Mouse (Mus musculus): ENCODE results near the gene Ccng2. TPM values are rescaled to one million over a fixed set of nuclear protein-coding genes. Genes with fewer than 3 reads are reported as not detected.

Gene Ccng2
- polyA plus RNA-seq, 1 experiment = not detected

DNA sequence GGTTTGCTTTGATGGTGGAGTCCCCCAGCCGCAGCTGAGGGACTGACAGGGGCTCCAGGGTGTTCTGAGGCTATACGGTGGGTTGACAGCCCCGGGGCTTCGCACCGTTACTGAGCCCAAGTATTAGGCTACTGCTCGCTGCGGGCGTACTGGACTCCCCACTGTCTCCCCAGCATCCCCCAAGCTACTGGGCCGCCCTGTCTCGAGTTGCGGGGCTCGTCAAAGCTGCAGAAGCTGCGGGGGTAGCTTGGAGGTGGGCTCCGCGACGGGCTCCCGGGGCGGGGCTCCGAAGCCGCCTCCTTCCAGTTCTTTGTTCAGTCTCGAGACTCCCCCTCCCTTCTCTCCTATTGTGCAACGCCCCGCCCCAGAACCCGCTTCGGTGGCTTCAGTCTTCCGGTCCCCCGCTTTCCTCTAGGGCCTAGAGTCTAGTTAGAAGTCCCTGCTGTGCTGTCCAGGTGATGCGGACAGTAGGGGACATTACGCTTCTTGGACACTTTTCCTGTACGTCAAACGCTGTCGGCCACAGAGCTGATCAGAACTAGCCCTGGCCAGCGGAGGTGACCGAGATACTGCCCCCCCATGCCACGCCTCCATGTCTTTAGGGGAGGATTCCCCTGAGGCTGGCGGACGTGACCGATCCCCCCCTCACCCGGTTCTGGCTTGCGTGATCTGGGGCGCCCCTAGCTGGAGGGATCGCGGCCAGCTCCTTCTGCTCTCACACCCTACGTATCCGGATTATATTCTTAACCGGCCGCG lies 972 bp downstream of the Ccng2 start:
- under 1% methylated on average over 48 of the region's 48 CpGs for WGBS
- no peak for TF ChIP-seq POLR2A (IDR thresholded peaks at IDR 0.05; ENCODE audit: insufficient read depth, low read depth, low read length)
- peak; percentile 19; the same call in 1 of the 2 replicates for TF ChIP-seq CTCF (IDR thresholded peaks at IDR 0.05; ENCODE audit: insufficient read depth, low read depth, low read length)
- H3K4me1 ChIP-seq (ENCODE audit: control insufficient read depth, insufficient read depth, low read length) = no peaks in the 10 kb centered on the region
- H3K27ac ChIP-seq (ENCODE audit: insufficient read depth, low read depth, low read length) = peak overlapping the region; percentile 78
- H3K4me3 ChIP-seq (ENCODE audit: insufficient read depth, low read depth, low read length) = peak overlapping the region; percentile 80

DNA sequence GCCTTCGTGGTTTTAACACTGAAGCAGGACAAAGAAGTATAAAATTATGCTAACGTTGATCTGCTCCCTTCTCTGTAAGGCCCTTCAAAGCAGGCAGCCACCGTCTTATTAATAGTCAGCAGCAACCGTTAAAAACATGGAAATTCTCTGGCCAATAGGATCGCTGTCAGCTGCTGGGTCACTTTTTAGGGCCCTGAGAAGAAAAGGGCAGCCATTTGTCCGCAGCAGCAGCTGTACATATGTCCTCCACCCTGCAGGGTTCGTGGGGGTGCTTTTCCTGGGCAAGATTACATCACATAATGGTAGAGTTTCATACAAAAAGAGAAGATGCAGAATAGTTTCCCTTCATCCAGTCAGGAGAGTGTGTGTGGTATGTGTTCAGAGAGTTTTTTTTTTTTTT lies 3.0 kb downstream of the Ccng2 start:
- WGBS = 22% methylated on average over 7 of the region's 7 CpGs
- no peak overlapping the region for H3K27ac ChIP-seq (ENCODE audit: insufficient read depth, low read depth, low read length)
- H3K4me3 ChIP-seq (ENCODE audit: insufficient read depth, low read depth, low read length) = no peak overlapping the region
- H3K4me1 ChIP-seq (ENCODE audit: control insufficient read depth, insufficient read depth, low read length) = no peaks in the 10 kb centered on the region
- TF ChIP-seq CTCF (IDR thresholded peaks at IDR 0.05; ENCODE audit: insufficient read depth, low read depth, low read length) (no peak), POLR2A (IDR thresholded peaks at IDR 0.05; ENCODE audit: insufficient read depth, low read depth, low read length) (no peak)

DNA sequence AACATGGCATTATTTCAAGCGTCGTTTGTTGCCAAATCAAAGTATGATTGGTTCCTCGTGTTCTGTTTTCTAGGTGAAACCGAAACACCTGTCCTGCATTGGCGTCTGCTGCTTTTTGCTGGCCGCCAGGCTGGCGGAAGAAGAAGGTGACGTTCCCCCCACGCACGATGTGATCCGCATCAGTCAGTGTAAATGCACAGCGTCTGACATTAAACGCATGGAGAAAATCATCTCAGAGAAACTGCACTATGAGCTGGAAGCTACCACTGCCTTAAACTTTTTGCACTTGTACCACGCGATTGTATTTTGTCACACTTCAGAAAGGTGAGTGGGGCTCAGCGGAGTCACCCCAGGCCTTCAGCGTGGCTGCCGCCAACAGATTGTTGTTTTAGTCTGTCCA lies 3.7 kb downstream of the Ccng2 start:
- Histone ChIP-seq H3K4me3 (ENCODE audit: insufficient read depth, low read depth, low read length) (no peak overlapping the region), H3K4me1 (ENCODE audit: control insufficient read depth, insufficient read depth, low read length) (no peaks in the 10 kb centered on the region), H3K27ac (ENCODE audit: insufficient read depth, low read depth, low read length) (no peak overlapping the region)
- WGBS = 92% methylated on average over 18 of the region's 18 CpGs
- TF ChIP-seq CTCF (IDR thresholded peaks at IDR 0.05; ENCODE audit: insufficient read depth, low read depth, low read length) (no peak), POLR2A (IDR thresholded peaks at IDR 0.05; ENCODE audit: insufficient read depth, low read depth, low read length) (no peak)

DNA sequence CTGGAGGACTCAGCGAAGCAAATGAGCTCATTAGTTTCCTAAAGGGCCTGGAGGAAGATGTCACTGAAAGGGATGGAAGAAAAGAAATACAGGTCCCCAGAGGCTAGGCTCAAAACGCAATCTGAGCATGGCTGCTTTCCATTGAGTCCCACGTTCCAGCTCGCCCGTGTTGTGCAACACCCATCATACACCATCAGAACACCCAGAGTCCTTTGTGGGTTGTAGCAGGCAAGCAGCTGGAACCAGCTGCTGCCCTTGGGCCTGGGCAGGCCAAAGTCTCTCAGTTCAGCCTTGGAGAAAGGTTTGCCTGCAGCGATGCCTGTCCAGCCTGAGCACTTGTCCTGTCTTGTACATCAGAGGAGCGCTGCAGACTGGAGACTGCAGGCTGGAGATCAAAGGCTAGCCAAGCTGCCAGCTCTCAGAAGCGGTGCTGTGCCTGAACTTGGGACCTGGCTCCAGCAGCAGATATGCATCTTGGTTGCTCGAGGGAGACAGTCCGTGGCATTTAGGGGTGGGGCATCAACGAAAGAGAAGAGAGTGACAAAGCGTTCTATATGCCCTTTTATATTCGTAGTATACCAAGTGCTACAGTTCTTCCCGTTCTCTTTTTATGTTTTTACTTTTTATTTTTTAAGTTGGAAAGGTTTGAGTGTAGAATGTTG lies 15.5 kb downstream of the Ccng2 start:
- H3K4me3 ChIP-seq (ENCODE audit: insufficient read depth, low read depth, low read length) = no peak overlapping the region
- TF ChIP-seq POLR2A (IDR thresholded peaks at IDR 0.05; ENCODE audit: insufficient read depth, low read depth, low read length) (no peak), CTCF (IDR thresholded peaks at IDR 0.05; ENCODE audit: insufficient read depth, low read depth, low read length) (no peak)
- H3K27ac ChIP-seq (ENCODE audit: insufficient read depth, low read depth, low read length) = no peak overlapping the region
- 88% methylated on average over 14 of the region's 14 CpGs for WGBS
- H3K4me1 ChIP-seq (ENCODE audit: control insufficient read depth, insufficient read depth, low read length) = no peaks in the 10 kb centered on the region

DNA sequence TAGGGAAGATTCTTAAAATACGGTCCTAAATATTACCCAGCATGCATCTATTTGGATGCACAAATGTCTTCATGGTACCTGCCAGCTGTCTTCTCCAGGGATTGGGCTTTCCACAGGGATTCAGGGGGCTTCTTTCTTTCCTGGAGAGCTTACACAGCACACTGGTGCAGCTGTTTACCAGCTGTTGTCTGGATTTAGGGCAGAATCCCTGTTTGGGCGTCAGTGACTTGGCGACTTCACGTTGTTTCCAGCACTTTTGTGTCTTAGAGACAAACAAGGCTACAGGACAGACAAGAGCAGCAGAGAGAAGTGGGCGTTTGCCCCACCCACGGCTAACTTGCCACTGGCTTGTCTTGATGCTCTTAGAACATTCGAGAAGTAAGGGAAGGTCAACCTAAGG lies 16.1 kb downstream of the Ccng2 start:
- Histone ChIP-seq H3K27ac (ENCODE audit: insufficient read depth, low read depth, low read length) (no peak overlapping the region), H3K4me3 (ENCODE audit: insufficient read depth, low read depth, low read length) (no peak overlapping the region), H3K4me1 (ENCODE audit: control insufficient read depth, insufficient read depth, low read length) (no peaks in the 10 kb centered on the region)
- whole genome bisulfite sequencing = 82% methylated on average over 7 of the region's 7 CpGs
- TF ChIP-seq CTCF (IDR thresholded peaks at IDR 0.05; ENCODE audit: insufficient read depth, low read depth, low read length) (no peak), POLR2A (IDR thresholded peaks at IDR 0.05; ENCODE audit: insufficient read depth, low read depth, low read length) (no peak)

DNA sequence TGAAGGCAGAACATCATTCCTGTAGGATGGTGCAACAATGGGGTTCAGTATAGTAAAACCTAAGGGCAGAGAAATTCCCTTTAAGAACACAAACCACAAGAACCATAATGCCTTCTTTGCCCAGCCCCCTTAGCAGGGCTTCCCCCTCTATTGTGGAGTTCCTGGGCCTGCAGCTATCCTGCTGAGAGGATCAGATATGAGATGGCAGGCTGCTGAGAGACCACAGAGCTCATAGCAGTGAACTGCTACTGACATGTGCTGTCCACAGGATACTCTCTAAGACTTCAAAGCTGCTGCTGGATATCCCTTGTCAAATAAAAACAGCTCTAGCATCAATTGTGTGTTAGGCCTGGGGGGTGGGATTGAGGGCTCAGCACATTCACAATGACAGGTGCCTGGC lies 21.5 kb downstream of the Ccng2 start:
- no peak overlapping the region for H3K4me3 ChIP-seq (ENCODE audit: insufficient read depth, low read depth, low read length)
- H3K27ac ChIP-seq (ENCODE audit: insufficient read depth, low read depth, low read length) = no peak overlapping the region
- TF ChIP-seq POLR2A (IDR thresholded peaks at IDR 0.05; ENCODE audit: insufficient read depth, low read depth, low read length) = no peak
- TF ChIP-seq CTCF (IDR thresholded peaks at IDR 0.05; ENCODE audit: insufficient read depth, low read depth, low read length) = no peak
- H3K4me1 ChIP-seq (ENCODE audit: control insufficient read depth, insufficient read depth, low read length) = no peaks in the 10 kb centered on the region

DNA sequence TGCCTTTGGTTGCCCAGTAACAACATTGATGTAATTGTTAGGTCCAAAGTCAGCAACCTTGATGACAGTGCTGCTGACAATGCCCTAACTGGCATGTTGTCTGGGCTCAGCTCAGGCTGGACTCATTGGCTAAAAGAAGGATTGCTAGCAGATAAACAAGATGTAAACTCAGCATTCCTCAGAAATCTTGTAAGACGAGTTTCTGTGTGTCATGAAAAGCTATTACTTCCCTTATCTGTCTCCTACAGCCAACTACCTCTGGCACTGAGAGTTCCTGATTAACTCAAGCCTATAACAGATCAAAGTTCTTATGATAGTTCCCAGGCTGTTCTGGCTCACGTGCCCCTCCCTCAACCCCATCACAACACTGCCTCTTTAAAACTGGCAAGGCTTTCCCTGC lies 23.2 kb downstream of the Ccng2 start:
- TF ChIP-seq POLR2A (IDR thresholded peaks at IDR 0.05; ENCODE audit: insufficient read depth, low read depth, low read length) = no peak
- no peak for TF ChIP-seq CTCF (IDR thresholded peaks at IDR 0.05; ENCODE audit: insufficient read depth, low read depth, low read length)
- H3K27ac ChIP-seq (ENCODE audit: insufficient read depth, low read depth, low read length) = no peak overlapping the region
- no peak overlapping the region for H3K4me3 ChIP-seq (ENCODE audit: insufficient read depth, low read depth, low read length)
- H3K4me1 ChIP-seq (ENCODE audit: control insufficient read depth, insufficient read depth, low read length) = no peaks in the 10 kb centered on the region
- WGBS = 55% methylated on average over 2 of the region's 2 CpGs

DNA sequence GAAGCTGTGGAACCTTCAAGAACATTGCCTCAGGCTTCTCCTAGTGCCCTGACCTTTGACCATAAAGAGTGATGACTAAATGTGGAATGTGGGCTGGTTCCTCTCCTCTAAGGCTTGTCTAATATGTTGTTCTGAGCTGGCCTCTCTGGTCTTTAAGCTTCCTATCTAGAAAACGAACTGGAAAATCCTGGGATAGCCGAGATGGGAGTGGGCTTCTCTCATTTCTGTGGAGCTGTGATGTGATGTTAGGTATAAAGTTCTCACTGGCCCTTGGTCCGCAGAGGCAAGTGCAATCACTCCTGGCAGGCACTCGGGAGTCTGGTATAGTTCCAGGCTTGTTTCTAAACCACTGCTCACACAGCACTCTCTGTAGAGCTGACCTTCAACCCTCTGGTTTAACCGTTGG lies 29.3 kb downstream of the Ccng2 start:
- WGBS = 76% methylated on average over 5 of the region's 5 CpGs
- no peak for TF ChIP-seq POLR2A (IDR thresholded peaks at IDR 0.05; ENCODE audit: insufficient read depth, low read depth, low read length)
- Histone ChIP-seq H3K27ac (ENCODE audit: insufficient read depth, low read depth, low read length) (no peak overlapping the region), H3K4me3 (ENCODE audit: insufficient read depth, low read depth, low read length) (no peak overlapping the region), H3K4me1 (ENCODE audit: control insufficient read depth, insufficient read depth, low read length) (no peaks in the 10 kb centered on the region)

DNA sequence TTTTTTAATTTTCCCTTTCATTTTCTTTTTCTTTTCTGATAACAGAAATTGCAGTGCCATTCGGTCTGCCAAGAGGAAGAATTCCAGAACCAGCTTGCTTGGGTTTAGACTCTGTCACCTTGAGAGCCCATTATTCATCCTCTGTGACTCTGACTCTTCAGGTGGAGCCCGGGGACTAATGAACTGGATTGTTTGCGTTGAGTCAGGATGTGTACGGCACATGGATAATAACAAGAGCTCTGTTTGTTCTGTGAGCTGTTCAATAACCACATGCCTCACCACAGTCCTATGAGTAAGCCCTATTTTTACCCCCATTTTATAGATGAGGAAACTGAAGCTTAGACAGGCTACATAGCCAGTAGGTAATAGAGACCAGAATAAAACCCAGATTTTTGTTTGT lies 29.7 kb downstream of the Ccng2 start:
- Histone ChIP-seq H3K4me1 (ENCODE audit: control insufficient read depth, insufficient read depth, low read length) (no peaks in the 10 kb centered on the region), H3K27ac (ENCODE audit: insufficient read depth, low read depth, low read length) (no peak overlapping the region), H3K4me3 (ENCODE audit: insufficient read depth, low read depth, low read length) (no peak overlapping the region)
- WGBS = 67% methylated on average over 4 of the region's 4 CpGs
- TF ChIP-seq POLR2A (IDR thresholded peaks at IDR 0.05; ENCODE audit: insufficient read depth, low read depth, low read length) (no peak), CTCF (IDR thresholded peaks at IDR 0.05; ENCODE audit: insufficient read depth, low read depth, low read length) (no peak)

Data from olfactory bulb, adult 2 months (tissue).